Mouse (Mus musculus) cerebellum, adult 2 months (tissue): ENCODE measurements around the gene Mtmr14. TPM values are rescaled to one million over a fixed set of nuclear protein-coding genes. Genes with fewer than 3 reads are reported as not detected.

ENCODE experiments used
- DNase-seq, 2 experiments: peaks; one replicate each; pipeline ENCODE4 v3.0.0; 2021
- H3K27ac ChIP-seq: fragments of 200-500 bp; 2 replicates; pipeline ENCODE4 v1.5.1; 2012; ENCODE audit warnings: low read length, control low read depth, inconsistent platforms; ENCODE audit not compliant: insufficient read depth
- H3K27me3 ChIP-seq: fragments of 200-500 bp; 2 replicates; pipeline ENCODE4 v1.6.1; 2012; ENCODE audit warnings: inconsistent platforms, mild to moderate bottlenecking, low read length, moderate library complexity; ENCODE audit not compliant: control insufficient read depth, insufficient read depth
- H3K4me1 ChIP-seq: fragments of 200-500 bp; 2 replicates; pipeline ENCODE4 v1.6.1; 2011; ENCODE audit warnings: low read length; ENCODE audit not compliant: control insufficient read depth, insufficient read depth
- H3K4me3 ChIP-seq: fragments of 200-500 bp; replicated peaks from 2 replicates; pipeline ENCODE3; 2011; ENCODE audit warnings: mild to moderate bottlenecking, low read depth, low read length, control low read depth; ENCODE audit not compliant: insufficient read depth
- CTCF ChIP-seq: fragments of 200-500 bp; IDR thresholded peaks from 2 replicates; pipeline ENCODE4 v1.5.1; 2011; ENCODE audit warnings: low read depth, mild to moderate bottlenecking, control low read depth, low read length, moderate library complexity, borderline replicate concordance; ENCODE audit not compliant: insufficient read depth
- POLR2A ChIP-seq: fragments of 200-500 bp; IDR thresholded peaks from 2 replicates; pipeline ENCODE4 v1.6.1; 2011; ENCODE audit warnings: low read length, control low read depth, borderline replicate concordance; ENCODE audit not compliant: insufficient read depth
- WGBS: fragments of 180-500 bp; shearing (Covaris S2); methylation state at CpG from one replicate; pipeline ENCODE4 v1.1.7; 2018; 5-methylcytosine and 5-hydroxymethylcytosine counted together
- polyA plus RNA-seq: library from polyadenylated mRNA; depleted of rRNA; stranded (reverse); fragments of >200 nt; gene quantifications from 2 replicates; pipeline ENCODE4 v1.2.3, GENCODE M21; 2012

The Mtmr14 gene
- polyA plus RNA-seq, 1 experiment: 24.2 TPM

DNA sequence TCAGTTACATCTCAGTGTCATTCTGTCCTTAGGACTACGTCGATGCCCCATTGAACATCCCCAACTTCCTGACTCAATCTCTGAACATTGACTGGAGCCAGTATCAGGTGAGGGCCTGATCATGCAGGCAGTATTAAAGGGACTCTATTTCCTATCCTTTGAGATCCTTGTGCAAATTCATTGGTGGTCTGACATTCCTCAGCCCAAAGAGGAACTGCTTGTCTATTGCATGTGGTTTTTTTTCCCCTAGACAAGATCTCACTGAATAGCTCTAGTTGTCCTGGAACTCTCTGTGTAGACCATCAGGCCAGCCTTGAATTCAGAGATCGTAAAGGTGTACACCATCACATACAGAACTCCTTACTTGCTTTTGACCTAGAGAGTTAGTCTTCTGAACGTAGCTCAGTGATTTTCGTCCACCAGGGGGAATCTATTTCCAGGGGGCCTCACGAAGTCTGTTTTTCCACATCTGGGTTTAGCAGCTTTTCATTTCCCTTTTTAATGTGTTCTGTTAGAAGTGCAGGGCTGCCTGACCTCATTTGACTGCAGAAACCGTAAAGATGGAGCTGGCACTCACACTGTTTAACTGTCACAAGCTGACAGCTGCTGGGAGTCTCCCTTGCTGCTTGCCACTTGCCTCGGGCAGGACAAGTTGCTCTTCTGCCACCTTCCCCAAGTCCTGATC is 23.7 kb downstream of the Mtmr14 start:
- Histone ChIP-seq H3K4me1 (no peaks in the 10 kb centered on the region), H3K27ac (no peak overlapping the region), H3K27me3 (no peaks in the 10 kb centered on the region), H3K4me3 (no peak overlapping the region)
- TF ChIP-seq CTCF: no peak
- no peak for TF ChIP-seq POLR2A
- WGBS: 78% methylated on average over 8 of the region's 8 CpGs
- peak; percentile 16 to 26 for DNase-seq

- no peaks in the 10 kb centered on the region for H3K27me3 ChIP-seq
- no peak for TF ChIP-seq CTCF
- TF ChIP-seq POLR2A: no peak
- no peak overlapping the region for H3K27ac ChIP-seq
- DNase-seq: no peak
- 78% methylated on average over 6 of the region's 6 CpGs for WGBS
- no peaks in the 10 kb centered on the region; the same call in 1 of the 2 replicates for H3K4me1 ChIP-seq
- no peak overlapping the region for H3K4me3 ChIP-seq
Measured at GRCm38 (mm10) chr6:113263531-113263930, 25.9 kb downstream of the Mtmr14 start.

DNA sequence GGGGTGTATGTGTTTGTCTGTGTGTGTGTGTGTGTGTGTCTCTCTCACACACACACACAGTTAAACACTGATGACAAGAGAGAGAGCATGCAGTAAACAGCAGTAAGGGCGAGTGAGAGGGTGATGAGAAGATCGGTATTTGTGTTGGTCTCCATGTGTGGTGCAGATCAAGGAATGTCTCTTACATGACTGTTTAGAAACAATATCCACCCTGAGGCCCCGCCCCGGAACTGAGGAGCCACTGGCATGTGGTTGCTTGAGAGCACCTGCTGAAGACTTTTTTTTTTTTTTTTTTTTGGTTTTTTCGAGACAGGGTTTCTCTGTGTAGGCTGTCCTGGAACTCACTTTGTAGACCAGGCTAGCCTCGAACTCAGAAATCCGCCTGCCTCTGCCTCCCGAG is 26.8 kb downstream of the Mtmr14 start:
- Histone ChIP-seq H3K27me3 (no peaks in the 10 kb centered on the region), H3K4me1 (no peaks in the 10 kb centered on the region; the same call in 1 of the 2 replicates), H3K27ac (no peak overlapping the region), H3K4me3 (no peak overlapping the region)
- DNase-seq: no peak
- TF ChIP-seq CTCF: no peak
- no peak for TF ChIP-seq POLR2A
- 92% methylated on average over 8 of the region's 8 CpGs for WGBS

DNA sequence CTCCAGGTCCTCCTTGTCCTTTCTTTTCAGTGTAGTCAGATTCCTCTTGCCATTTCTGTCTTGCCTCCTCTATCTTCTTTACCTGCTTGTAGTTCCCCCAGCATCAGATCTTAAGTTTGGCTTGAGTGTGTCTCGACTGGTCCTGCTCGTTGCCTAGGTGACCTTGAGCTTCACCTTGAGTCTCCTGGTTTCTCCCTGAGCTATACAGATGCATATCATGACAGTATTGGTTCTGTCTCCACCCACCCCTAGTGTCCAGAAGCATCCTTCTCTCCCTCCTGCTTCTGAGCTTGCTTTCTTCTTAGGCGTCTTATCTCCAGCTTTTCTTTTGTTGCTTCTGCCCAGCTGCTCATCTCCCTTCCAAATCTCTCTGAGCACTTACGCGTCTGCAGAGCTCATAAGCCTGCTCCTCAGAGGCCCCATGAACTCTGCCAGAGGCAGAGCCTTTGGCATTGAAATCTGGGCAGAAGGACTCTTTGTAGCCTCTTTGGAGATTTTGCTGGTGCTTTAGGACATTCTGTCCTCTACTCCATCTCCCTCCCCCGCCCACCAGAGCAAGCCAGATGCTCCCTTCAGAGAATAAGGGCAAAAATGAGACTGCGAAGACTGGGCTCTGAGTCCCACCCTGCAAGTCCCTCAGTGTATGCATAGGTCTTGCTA is 29.5 kb downstream of the Mtmr14 start:
- TF ChIP-seq CTCF (no peak), POLR2A (no peak)
- no peak for DNase-seq
- Histone ChIP-seq H3K4me1 (no peaks in the 10 kb centered on the region; the same call in 1 of the 2 replicates), H3K27ac (no peak overlapping the region), H3K4me3 (no peak overlapping the region), H3K27me3 (no peaks in the 10 kb centered on the region)
- WGBS: 80% methylated on average over 7 of the region's 7 CpGs

- TF ChIP-seq POLR2A (no peak), CTCF (no peak)
- Histone ChIP-seq H3K27ac (no peak overlapping the region), H3K4me3 (no peak overlapping the region), H3K27me3 (no peaks in the 10 kb centered on the region), H3K4me1 (no peaks in the 10 kb centered on the region; the same call in 1 of the 2 replicates)
- WGBS: 95% methylated on average over 1 of the region's 1 CpGs
- no peak for DNase-seq
Measured at GRCm38 (mm10) chr6:113267988-113268387, 30.3 kb downstream of the Mtmr14 start.

DNA sequence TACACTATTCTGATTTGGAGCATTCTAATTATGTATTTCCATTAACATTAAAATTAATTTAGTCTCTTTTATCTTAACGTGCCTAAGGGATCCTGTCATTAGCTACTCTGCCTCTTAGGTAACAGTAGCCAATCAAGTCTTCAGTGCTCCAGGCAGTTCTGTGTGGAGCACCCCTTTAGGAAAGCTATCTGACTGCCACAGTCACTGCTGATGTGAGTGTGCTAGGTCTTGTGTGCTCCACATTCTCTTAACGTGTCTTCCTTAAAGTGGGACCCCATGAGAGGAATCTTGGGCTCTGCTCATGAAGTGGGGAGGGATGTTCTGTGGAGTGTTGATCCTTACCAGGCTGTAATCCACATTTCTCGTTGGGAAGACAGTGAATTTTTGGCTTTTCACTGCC is 34.7 kb downstream of the Mtmr14 start:
- no peaks in the 10 kb centered on the region for H3K27me3 ChIP-seq
- H3K27ac ChIP-seq: no peak overlapping the region
- no peak for DNase-seq
- WGBS: 73% methylated on average over 3 of the region's 3 CpGs
- H3K4me3 ChIP-seq: no peak overlapping the region
- TF ChIP-seq POLR2A (no peak), CTCF (no peak)
- H3K4me1 ChIP-seq: no peaks in the 10 kb centered on the region; the same call in 1 of the 2 replicates

DNA sequence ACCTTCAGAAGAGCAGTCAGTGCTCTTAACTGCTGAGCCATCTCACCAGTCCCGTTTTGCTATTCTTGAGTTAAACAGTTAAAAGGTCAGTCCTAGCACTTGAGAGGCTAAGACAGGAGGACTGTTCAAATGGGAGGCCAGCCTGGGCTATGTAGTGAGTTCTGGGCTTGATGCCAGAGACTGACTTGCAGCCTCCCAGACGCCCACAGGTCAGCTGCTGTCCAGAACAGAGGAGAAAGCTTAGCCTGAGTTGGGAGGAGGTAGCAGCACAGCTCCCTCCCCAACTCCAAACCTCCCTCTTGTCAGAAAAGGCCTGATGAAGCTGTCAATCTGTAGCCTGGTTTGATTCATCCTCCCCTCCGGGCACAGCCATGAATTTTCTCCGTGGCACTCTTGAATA is 39.2 kb downstream of the Mtmr14 start:
- no peaks in the 10 kb centered on the region; the same call in 1 of the 2 replicates for H3K4me1 ChIP-seq
- TF ChIP-seq CTCF: no peak
- 46% methylated on average over 4 of the region's 4 CpGs for WGBS
- H3K4me3 ChIP-seq: no peak overlapping the region
- H3K27ac ChIP-seq: no peak overlapping the region
- peak; percentile 21 to 22 for DNase-seq
- H3K27me3 ChIP-seq: no peaks in the 10 kb centered on the region

DNA sequence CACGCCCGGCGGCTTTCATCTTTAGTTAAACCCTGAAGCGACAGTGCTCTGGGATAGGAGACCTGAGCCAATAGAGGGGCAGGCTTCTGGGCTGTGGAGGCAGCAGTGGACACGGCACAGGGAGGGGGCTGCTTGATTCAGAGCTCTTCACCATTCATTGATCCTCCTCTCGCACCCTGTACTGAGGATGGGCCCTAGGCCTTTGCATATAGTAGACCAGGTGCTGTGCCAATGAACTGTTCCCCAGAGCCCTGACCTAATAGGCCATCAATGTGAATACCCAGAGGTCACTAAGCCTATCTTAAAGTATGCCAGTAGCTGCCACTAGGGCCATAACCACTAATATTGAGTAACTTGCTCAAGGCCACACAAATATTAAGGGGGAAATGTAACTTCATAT is 44.0 kb downstream of the Mtmr14 start:
- no peaks in the 10 kb centered on the region for H3K27me3 ChIP-seq
- H3K4me1 ChIP-seq: no peaks in the 10 kb centered on the region; the same call in 1 of the 2 replicates
- no peak for TF ChIP-seq CTCF
- TF ChIP-seq POLR2A: no peak
- H3K27ac ChIP-seq: no peak overlapping the region
- peak overlapping the region; percentile 60 for H3K4me3 ChIP-seq
- DNase-seq: no peak
- WGBS: 75% methylated on average over 6 of the region's 6 CpGs
